Mouse (Mus musculus): ENCODE measurements around the gene Raly. TPM values are rescaled to one million over a fixed set of nuclear protein-coding genes. Genes with fewer than 3 reads are reported as not detected.

Raly gene
- polyA plus RNA-seq, 1 experiment, result 198 TPM

DNA sequence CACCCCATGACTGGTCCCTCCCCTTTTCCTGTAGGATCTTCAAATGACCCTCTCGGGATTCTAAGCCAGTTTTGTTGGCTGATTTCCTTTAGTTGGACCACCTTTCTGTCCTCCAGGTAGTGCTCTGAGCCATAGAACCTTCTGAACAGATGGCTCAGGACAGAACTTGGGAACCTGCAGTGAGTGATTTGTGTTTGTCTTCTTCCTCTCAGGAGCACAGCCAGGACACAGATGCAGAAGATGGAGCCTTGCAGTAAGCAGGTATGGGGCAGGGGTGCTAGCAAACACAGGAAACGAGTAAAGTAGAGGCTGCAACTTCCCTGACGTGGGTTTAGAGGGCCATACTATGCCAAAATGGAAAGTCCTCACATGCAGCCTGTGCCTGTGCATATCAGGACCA, 74.8 kb downstream of the Raly start:
- Histone ChIP-seq H3K27ac (ENCODE audit: insufficient read depth, low read length) (peak overlapping the region; percentile 20; the same call in 1 of the 2 replicates), H3K27me3 (ENCODE audit: control insufficient read depth, insufficient read depth, low read length) (no peaks in the 10 kb centered on the region), H3K4me3 (replicated peaks; ENCODE audit: insufficient read depth, low read depth, low read length) (no peak overlapping the region), H3K4me1 (ENCODE audit: control insufficient read depth, insufficient read depth, low read length) (peaks cover 26% of the 10 kb centered on the region)
- WGBS, result 19% methylated on average over 3 of the region's 3 CpGs
- no peak for TF ChIP-seq CTCF (IDR thresholded peaks at IDR 0.05; ENCODE audit: borderline replicate concordance, insufficient read depth, low read depth, low read length)
- no peak for TF ChIP-seq POLR2A (IDR thresholded peaks at IDR 0.05; ENCODE audit: borderline replicate concordance, insufficient read depth, low read length)
- peak; percentile 57 to 67 for DNase-seq

DNA sequence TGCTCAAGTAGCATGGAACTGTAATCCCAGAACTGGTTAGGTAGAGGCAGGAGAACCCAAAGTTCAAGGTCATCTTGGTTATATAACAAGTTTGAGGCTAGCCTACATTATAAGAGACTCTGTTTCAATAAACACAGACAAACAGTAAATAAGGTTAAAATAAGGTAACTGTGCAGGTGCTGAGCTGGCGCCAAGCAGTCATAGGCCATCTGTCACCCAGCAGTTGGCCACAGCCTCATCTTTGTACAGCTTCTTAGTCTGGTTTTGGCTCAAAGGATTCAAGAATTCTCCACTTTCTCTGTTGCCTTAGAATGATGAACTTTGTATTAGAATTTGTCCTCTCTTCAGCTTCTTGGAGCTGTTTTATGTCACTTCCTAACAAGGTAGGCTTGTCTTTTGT, 77.2 kb downstream of the Raly start:
- Histone ChIP-seq H3K27me3 (ENCODE audit: control insufficient read depth, insufficient read depth, low read length) (no peaks in the 10 kb centered on the region), H3K4me3 (replicated peaks; ENCODE audit: insufficient read depth, low read depth, low read length) (no peak overlapping the region), H3K27ac (ENCODE audit: insufficient read depth, low read length) (peak overlapping the region; percentile 8; the same call in 1 of the 2 replicates), H3K4me1 (ENCODE audit: control insufficient read depth, insufficient read depth, low read length) (peaks cover 26% of the 10 kb centered on the region)
- peak; percentile 83 to 89 for DNase-seq
- WGBS, result 12% methylated on average over 1 of the region's 1 CpGs
- no peak for TF ChIP-seq POLR2A (IDR thresholded peaks at IDR 0.05; ENCODE audit: borderline replicate concordance, insufficient read depth, low read length)
- TF ChIP-seq CTCF (IDR thresholded peaks at IDR 0.05; ENCODE audit: borderline replicate concordance, insufficient read depth, low read depth, low read length), result no peak

DNA sequence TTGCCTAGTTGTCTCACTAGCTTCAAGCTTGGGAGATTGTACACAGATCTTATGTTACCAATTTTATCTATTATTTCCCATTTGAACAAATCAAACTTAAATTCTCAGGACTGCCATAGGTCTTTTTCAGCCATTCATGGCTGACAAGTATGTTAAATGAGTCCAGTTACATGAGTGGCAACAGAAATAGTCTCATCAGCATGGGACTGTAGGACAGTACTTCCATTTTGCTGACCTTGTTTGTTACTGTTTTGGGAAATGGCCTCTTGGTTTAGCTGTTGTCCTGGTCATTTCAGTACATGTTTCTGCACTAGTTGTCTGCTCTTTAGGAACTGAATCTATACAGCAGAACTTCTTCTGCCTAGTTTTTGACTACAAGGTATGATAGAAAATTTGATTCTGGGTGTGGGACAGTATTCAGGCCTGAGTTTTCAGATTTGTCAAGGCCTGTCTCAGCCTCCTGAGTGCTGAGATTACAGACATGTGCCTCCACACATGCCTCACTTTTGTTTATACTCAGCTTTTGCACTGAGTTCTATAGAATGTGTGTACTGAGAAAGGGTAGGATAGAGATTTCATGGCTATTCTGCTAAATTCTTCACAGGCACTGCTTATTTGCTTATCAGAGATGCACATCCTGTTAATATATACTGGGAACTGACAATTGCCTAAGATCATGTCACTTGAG, 79.2 kb downstream of the Raly start:
- H3K27ac ChIP-seq (ENCODE audit: insufficient read depth, low read length), result no peak overlapping the region
- TF ChIP-seq CTCF (IDR thresholded peaks at IDR 0.05; ENCODE audit: borderline replicate concordance, insufficient read depth, low read depth, low read length), result no peak
- TF ChIP-seq POLR2A (IDR thresholded peaks at IDR 0.05; ENCODE audit: borderline replicate concordance, insufficient read depth, low read length), result no peak
- H3K4me1 ChIP-seq (ENCODE audit: control insufficient read depth, insufficient read depth, low read length), result peaks cover 26% of the 10 kb centered on the region
- H3K27me3 ChIP-seq (ENCODE audit: control insufficient read depth, insufficient read depth, low read length), result no peaks in the 10 kb centered on the region
- no peak for DNase-seq
- H3K4me3 ChIP-seq (replicated peaks; ENCODE audit: insufficient read depth, low read depth, low read length), result no peak overlapping the region

DNA sequence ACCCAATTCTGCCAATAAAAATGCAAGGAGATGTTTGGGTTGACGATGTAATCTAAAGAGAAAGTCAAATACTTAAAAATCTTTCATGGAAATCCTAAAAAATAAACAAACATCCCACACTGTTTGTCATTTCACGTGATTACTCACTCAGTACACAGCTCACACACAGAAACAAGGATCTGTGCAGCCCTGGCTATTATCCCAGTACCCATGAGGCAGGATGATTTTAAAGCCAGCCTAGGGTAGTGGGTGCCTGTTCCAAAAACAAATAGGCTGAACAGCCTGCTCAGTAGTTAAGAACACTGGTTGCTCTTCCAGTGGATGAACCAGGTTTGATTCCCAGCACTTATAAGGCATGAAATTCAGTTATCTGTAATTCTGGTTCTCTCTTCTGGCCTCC, 85.7 kb downstream of the Raly start:
- TF ChIP-seq POLR2A (IDR thresholded peaks at IDR 0.05; ENCODE audit: borderline replicate concordance, insufficient read depth, low read length) (no peak), CTCF (IDR thresholded peaks at IDR 0.05; ENCODE audit: borderline replicate concordance, insufficient read depth, low read depth, low read length) (no peak)
- Histone ChIP-seq H3K4me1 (ENCODE audit: control insufficient read depth, insufficient read depth, low read length) (peaks cover 2% of the 10 kb centered on the region; the same call in 1 of the 2 replicates), H3K27me3 (ENCODE audit: control insufficient read depth, insufficient read depth, low read length) (no peaks in the 10 kb centered on the region), H3K4me3 (replicated peaks; ENCODE audit: insufficient read depth, low read depth, low read length) (no peak overlapping the region), H3K27ac (ENCODE audit: insufficient read depth, low read length) (no peak overlapping the region)
- DNase-seq, result peak in 1 of 2 experiments; percentile 53
- 49% methylated on average over 2 of the region's 2 CpGs for WGBS

DNA sequence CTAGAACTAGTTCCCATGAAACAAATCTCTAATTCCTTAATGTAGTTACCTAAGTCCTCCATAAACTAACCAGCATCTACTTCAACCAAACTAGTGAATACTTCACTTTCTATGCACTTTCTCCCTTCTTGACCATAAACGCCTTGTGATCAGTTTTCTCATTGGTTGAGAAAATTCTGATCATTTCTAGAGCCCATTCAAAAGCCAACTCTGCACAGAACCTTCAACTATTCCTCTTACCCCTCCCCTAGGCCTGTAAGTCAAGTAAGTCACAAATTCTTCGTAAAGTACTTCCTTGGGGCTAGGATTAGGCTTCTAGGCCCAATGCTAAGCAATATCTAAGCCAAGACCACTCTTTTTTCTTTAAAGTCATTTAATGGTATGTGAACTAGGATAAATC, 100.7 kb downstream of the Raly start:
- Histone ChIP-seq H3K27me3 (ENCODE audit: control insufficient read depth, insufficient read depth, low read length) (no peaks in the 10 kb centered on the region), H3K27ac (ENCODE audit: insufficient read depth, low read length) (no peak overlapping the region), H3K4me3 (replicated peaks; ENCODE audit: insufficient read depth, low read depth, low read length) (peak overlapping the region; percentile 73), H3K4me1 (ENCODE audit: control insufficient read depth, insufficient read depth, low read length) (peaks cover 3% of the 10 kb centered on the region; the same call in 1 of the 2 replicates)
- TF ChIP-seq POLR2A (IDR thresholded peaks at IDR 0.05; ENCODE audit: borderline replicate concordance, insufficient read depth, low read length) (no peak), CTCF (IDR thresholded peaks at IDR 0.05; ENCODE audit: borderline replicate concordance, insufficient read depth, low read depth, low read length) (no peak)
- WGBS, result 5% methylated on average over 2 of the region's 2 CpGs
- DNase-seq, result no peak

DNA sequence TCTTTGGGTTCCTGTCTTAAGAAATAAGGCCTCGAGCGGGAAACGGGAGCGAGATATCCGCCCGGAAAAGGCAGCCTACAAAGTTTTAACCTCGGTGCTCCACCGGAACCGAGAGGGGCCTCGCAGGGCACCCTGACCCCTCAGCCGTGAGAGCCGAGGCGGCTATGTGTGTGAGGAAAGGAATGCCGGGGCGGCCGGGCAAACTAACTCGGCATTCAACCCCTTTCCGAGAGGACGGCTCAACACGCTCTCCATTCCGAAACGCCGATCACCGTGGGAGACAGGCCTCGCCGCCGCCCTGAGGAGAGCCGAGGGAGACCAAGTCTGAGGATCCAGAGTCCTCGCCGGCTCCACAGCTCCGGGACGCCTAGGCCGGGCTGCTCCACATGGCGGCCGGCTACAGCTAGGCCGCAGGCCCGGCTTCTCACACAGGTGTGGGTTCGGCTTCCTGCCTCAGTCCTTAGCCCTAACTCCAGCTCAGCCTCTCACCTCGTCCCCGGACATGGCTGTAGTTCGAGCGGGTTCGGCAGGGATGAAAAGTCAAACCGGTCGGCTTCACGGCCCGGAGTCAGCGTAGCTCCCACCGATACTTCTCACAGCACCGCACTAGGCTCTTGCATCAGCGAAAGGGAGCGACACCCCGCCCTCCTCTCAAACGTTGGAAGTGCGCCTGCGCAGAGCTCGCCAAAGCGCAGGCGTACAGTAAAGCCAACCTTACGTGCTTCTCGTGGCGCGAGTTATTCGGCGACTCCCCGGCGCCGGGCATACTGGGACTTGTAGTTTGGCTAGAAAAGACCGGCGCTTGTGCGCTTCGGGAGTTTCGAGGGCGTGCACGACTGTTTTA, 101.5 kb downstream of the Raly start, which contains the start of gene Eif2s2:
Gene Eif2s2, minus strand, starts transcription at position 735 of the 844 bp plus-strand sequence.
- Histone ChIP-seq H3K27me3 (ENCODE audit: control insufficient read depth, insufficient read depth, low read length) (no peaks in the 10 kb centered on the region), H3K4me3 (replicated peaks; ENCODE audit: insufficient read depth, low read depth, low read length) (peak within 1 kb of the TSS; percentile 73), H3K27ac (ENCODE audit: insufficient read depth, low read length) (peak within 1 kb of the TSS; percentile 14; the same call in 1 of the 2 replicates), H3K4me1 (ENCODE audit: control insufficient read depth, insufficient read depth, low read length) (peaks cover 3% of the 10 kb centered on the region; the same call in 1 of the 2 replicates)
- TF ChIP-seq CTCF (IDR thresholded peaks at IDR 0.05; ENCODE audit: borderline replicate concordance, insufficient read depth, low read depth, low read length) (no peak), POLR2A (IDR thresholded peaks at IDR 0.05; ENCODE audit: borderline replicate concordance, insufficient read depth, low read length) (peak; percentile 79; the same call in 1 of the 2 replicates)
- DNase-seq, result peak; percentile 96 to 98
- under 1% methylated on average over 75 of the region's 75 CpGs for WGBS

DNA sequence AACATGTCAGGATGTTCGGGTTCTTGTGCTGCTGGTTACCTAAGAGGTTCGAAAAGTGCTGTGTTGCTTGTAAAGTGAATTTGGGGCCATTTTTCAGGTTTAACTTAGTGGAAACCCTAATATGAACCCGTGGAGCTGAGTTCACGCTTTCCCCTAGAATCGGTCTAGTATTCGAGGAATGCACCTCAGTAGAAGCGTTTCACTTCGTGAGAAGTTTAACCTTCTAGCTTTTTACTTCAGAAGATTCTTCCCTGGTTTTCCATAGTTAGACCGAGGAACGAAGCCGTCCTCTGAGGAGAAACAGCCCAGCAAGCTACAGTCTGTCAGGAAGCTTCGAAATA, 102.1 kb downstream of the Raly start:
- Histone ChIP-seq H3K4me1 (ENCODE audit: control insufficient read depth, insufficient read depth, low read length) (peaks cover 3% of the 10 kb centered on the region; the same call in 1 of the 2 replicates), H3K27me3 (ENCODE audit: control insufficient read depth, insufficient read depth, low read length) (no peaks in the 10 kb centered on the region), H3K27ac (ENCODE audit: insufficient read depth, low read length) (no peak overlapping the region), H3K4me3 (replicated peaks; ENCODE audit: insufficient read depth, low read depth, low read length) (peak overlapping the region; percentile 73)
- no peak for TF ChIP-seq CTCF (IDR thresholded peaks at IDR 0.05; ENCODE audit: borderline replicate concordance, insufficient read depth, low read depth, low read length)
- TF ChIP-seq POLR2A (IDR thresholded peaks at IDR 0.05; ENCODE audit: borderline replicate concordance, insufficient read depth, low read length), result no peak
- no peak for DNase-seq
- WGBS, result 9% methylated on average over 12 of the region's 12 CpGs
